Mouse (Mus musculus) forebrain, embryonic 15.5 days (tissue): ENCODE measurements around the gene Dact2. TPM values are rescaled to one million over a fixed set of nuclear protein-coding genes. Genes with fewer than 3 reads are reported as not detected.
A peak's percentile ranks its signal among the peaks of the same experiment; 100 is the strongest.

ENCODE experiments used
- ATAC-seq: fragments of 200-750 bp; cut with Nextera tagmentation; replicated peaks from 2 replicates; pipeline ENCODE4 v1.8.0; 2017; ENCODE audit warnings: mild to moderate bottlenecking, moderate TSS enrichment, moderate library complexity
- H3K27ac ChIP-seq: fragments of 300-500 bp; sonication (generic); replicated peaks from 2 replicates; pipeline ENCODE4 v1.5.1; 2015; ENCODE audit warnings: mild to moderate bottlenecking, inconsistent platforms
- H3K27me3 ChIP-seq: fragments of 300-500 bp; sonication (generic); 2 replicates; pipeline ENCODE4 v1.6.1; 2015; ENCODE audit warnings: inconsistent platforms
- H3K36me3 ChIP-seq: fragments of 300-500 bp; sonication (generic); 2 replicates; pipeline ENCODE4 v1.6.1; 2015; ENCODE audit warnings: mild to moderate bottlenecking, inconsistent platforms
- H3K4me1 ChIP-seq: fragments of 300-500 bp; sonication (generic); 2 replicates; pipeline ENCODE4 v1.6.1; 2015; ENCODE audit warnings: inconsistent platforms
- H3K4me2 ChIP-seq: fragments of 300-500 bp; sonication (generic); replicated peaks from 2 replicates; pipeline ENCODE4 v1.6.1; 2015; ENCODE audit warnings: mild to moderate bottlenecking, inconsistent platforms
- H3K4me3 ChIP-seq: fragments of 300-500 bp; sonication (generic); 2 replicates; pipeline ENCODE4 v1.5.1; 2015; ENCODE audit warnings: mild to moderate bottlenecking, inconsistent platforms
- H3K9ac ChIP-seq: fragments of 300-500 bp; sonication (generic); replicated peaks from 2 replicates; pipeline ENCODE4 v1.6.1; 2015; ENCODE audit warnings: mild to moderate bottlenecking, inconsistent platforms
- H3K9me3 ChIP-seq: fragments of 300-500 bp; sonication (generic); 2 replicates; pipeline ENCODE4 v1.6.1; 2016; ENCODE audit warnings: inconsistent platforms
- WGBS: fragments of 180-500 bp; shearing (Covaris S2); methylation state at CpG from one replicate; pipeline ENCODE4 v1.1.7; 2015; ENCODE audit warnings: mixed read lengths; 5-methylcytosine and 5-hydroxymethylcytosine counted together
- polyA plus RNA-seq: library from polyadenylated mRNA; unstranded; fragments of >200 nt; fragmentation: Nextera tagmentation; extraction: Ambion mirVana; gene quantifications from 2 replicates; pipeline ENCODE4 v1.2.1, GENCODE M21; 2015

The Dact2 gene
- polyA plus RNA-seq, result 0.57 and 1.1 TPM in 2 replicates

DNA sequence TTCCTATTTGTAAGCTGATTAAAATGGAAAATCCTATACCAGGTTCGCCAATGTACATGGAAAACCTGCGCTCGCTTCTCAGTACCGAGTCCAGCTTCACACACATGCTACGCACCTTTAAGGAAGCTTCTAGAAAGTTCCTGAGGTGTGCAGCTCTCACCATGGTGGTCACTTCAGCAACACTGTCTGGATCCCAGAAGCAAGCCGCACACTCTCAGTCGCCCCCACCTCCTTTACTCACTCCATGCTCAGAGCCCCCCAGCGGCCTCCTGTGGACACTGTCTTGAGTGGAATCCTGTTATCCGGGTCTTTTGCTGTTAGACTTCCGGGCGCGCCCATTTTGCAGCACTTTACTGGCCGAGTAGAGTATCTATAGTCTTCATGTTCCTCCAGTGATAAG lies at the start of gene Dact2:
Gene Dact2 (minus strand): TSS at position 244 of the 400 bp plus-strand sequence.
- Histone ChIP-seq H3K36me3 (no peaks in the 10 kb centered on the region), H3K27me3 (peaks cover 36% of the 10 kb centered on the region), H3K9ac (peak within 1 kb of the TSS; percentile 52), H3K27ac (no peak within 1 kb of the TSS), H3K4me2 (peak within 1 kb of the TSS; percentile 92), H3K4me3 (peak within 1 kb of the TSS; percentile 53), H3K4me1 (peaks cover 32% of the 10 kb centered on the region), H3K9me3 (no peaks in the 10 kb centered on the region)
- 45% methylated on average over 13 of the region's 13 CpGs for WGBS
- ATAC-seq, result peak; percentile 33; the same call in 1 of the 2 replicates

DNA sequence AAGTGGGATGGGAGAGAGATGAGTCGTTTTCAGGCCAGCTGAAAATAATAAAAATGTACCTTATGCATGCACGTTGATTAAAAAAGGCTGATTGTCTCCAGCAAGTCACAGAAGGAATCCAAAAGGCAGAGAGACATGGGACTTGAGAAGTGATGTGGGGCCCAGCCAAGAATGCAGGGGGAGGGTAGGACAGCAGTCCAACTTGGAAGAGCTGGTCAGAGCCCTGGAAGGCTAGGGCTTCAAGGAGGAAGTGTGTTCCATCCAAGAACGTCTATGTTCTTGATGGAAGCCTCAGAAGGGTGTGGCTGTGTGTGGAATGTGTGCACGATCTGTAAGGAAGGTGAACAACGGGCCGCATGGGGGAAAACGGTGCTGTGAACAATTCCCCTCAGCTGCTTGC lies 48.4 kb upstream of the Dact2 start:
- H3K36me3 ChIP-seq, result no peaks in the 10 kb centered on the region
- no peak overlapping the region for H3K27ac ChIP-seq
- H3K9me3 ChIP-seq, result no peaks in the 10 kb centered on the region
- H3K4me1 ChIP-seq, result no peaks in the 10 kb centered on the region
- whole genome bisulfite sequencing, result 76% methylated on average over 7 of the region's 7 CpGs
- H3K27me3 ChIP-seq, result no peaks in the 10 kb centered on the region
- no peak overlapping the region for H3K9ac ChIP-seq
- no peak for ATAC-seq
- H3K4me2 ChIP-seq, result no peak overlapping the region
- H3K4me3 ChIP-seq, result no peak overlapping the region

DNA sequence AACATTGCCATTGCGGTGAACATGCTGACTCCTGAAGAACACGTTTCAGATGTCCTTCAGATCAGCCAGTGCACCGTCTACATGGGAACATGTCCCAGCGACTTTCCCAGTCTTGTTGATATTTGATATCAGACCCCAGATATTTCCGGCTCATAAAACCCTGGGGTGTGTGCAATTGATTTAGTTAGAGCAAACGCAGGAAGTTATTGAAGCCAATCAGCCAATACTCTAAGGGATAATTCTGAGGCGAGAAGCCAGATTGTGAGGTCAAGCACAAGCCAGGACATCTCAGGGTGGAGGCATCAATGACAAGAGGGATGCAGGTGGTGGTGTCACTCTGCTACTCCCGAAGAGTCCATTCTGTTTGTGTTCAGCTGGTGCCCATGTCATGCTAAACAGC lies 46.3 kb upstream of the Dact2 start:
- H3K9ac ChIP-seq, result no peak overlapping the region
- no peak overlapping the region for H3K4me3 ChIP-seq
- ATAC-seq, result no peak
- H3K4me1 ChIP-seq, result no peaks in the 10 kb centered on the region
- no peak overlapping the region for H3K27ac ChIP-seq
- H3K27me3 ChIP-seq, result no peaks in the 10 kb centered on the region
- WGBS, result 87% methylated on average over 8 of the region's 8 CpGs
- H3K9me3 ChIP-seq, result no peaks in the 10 kb centered on the region
- no peaks in the 10 kb centered on the region for H3K36me3 ChIP-seq
- H3K4me2 ChIP-seq, result no peak overlapping the region

GRCm38 (mm10) chr17:14249595-14249994 lies 45.5 kb upstream of the Dact2 start:
- no peak for ATAC-seq
- no peak overlapping the region for H3K9ac ChIP-seq
- no peaks in the 10 kb centered on the region for H3K36me3 ChIP-seq
- no peaks in the 10 kb centered on the region for H3K9me3 ChIP-seq
- 74% methylated on average over 4 of the region's 4 CpGs for WGBS
- no peaks in the 10 kb centered on the region for H3K4me1 ChIP-seq
- no peak overlapping the region for H3K4me3 ChIP-seq
- no peak overlapping the region for H3K27ac ChIP-seq
- H3K4me2 ChIP-seq, result no peak overlapping the region
- H3K27me3 ChIP-seq, result no peaks in the 10 kb centered on the region

DNA sequence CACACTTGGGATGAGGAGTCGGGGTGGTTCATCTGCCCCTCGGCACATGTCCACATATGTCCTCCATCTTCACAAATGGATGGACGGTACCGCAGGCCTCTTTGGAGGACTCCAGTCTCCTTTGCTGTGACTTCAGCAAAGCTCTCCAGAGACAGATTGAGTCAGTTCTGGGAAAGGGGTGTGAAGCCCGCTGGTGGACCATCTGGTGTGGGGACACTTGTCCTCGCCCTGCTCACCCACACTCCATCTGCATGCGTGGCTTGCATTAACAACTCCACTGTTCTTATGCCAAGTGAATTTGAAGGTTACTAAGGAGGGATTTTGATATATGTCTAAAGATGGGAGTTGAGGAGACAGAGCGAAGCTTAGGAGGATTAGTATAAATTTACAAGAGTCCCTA lies 43.8 kb upstream of the Dact2 start:
- no peaks in the 10 kb centered on the region for H3K9me3 ChIP-seq
- ATAC-seq, result no peak
- H3K36me3 ChIP-seq, result no peaks in the 10 kb centered on the region
- WGBS, result 76% methylated on average over 8 of the region's 8 CpGs
- H3K27me3 ChIP-seq, result no peaks in the 10 kb centered on the region
- no peak overlapping the region for H3K27ac ChIP-seq
- H3K9ac ChIP-seq, result no peak overlapping the region
- no peak overlapping the region for H3K4me2 ChIP-seq
- no peak overlapping the region for H3K4me3 ChIP-seq
- H3K4me1 ChIP-seq, result no peaks in the 10 kb centered on the region

- Histone ChIP-seq H3K9me3 (no peaks in the 10 kb centered on the region), H3K4me2 (no peak overlapping the region), H3K27ac (no peak overlapping the region), H3K9ac (no peak overlapping the region), H3K4me3 (no peak overlapping the region), H3K27me3 (no peaks in the 10 kb centered on the region), H3K36me3 (no peaks in the 10 kb centered on the region), H3K4me1 (no peaks in the 10 kb centered on the region)
- 85% methylated on average over 2 of the region's 2 CpGs for WGBS
- no peak for ATAC-seq
These were observed 42.2 kb upstream of the Dact2 start for GRCm38 (mm10) chr17:14246266-14246665.

DNA sequence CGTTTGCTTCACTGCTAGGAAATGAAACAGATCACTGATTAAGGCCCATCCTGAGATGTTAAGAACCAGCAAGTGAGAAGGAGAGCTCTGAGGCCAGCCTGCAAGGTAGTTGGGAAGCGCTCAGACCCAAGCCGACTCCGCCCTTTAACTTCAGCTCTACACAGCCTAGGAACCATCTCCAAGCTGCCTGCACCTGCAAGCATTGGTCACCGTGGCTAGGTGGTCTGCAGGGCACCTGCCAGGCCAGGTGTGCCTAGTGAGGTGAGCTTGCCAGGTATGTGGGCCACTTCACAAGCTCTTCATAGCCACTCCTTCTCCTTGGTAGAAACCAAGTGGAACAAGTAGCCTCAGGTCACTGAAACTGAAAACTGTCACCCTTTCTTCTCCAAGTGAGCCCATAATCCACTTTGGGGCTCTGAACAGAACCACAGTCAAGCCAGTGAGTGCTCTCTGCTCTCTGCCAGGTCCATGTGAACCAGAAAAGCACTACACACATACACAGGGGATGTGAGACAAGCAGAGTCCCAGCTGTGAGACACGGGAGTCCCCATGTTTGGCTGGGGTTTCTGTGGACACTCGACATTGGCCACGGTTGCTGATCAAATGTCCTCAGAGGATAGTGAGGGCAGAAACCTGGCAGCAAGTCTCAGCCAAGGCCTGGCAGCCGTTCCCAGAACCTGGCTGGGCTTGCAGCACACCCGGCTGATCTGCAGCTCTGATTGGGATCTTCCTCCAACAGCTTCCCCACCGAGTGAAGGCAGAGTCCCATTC lies 40.3 kb upstream of the Dact2 start:
- H3K36me3 ChIP-seq, result no peaks in the 10 kb centered on the region
- ATAC-seq, result no peak
- H3K9ac ChIP-seq, result no peak overlapping the region
- no peaks in the 10 kb centered on the region for H3K9me3 ChIP-seq
- no peaks in the 10 kb centered on the region for H3K27me3 ChIP-seq
- WGBS, result 69% methylated on average over 11 of the region's 11 CpGs
- no peak overlapping the region for H3K4me3 ChIP-seq
- H3K4me2 ChIP-seq, result no peak overlapping the region
- no peak overlapping the region for H3K27ac ChIP-seq
- H3K4me1 ChIP-seq, result no peaks in the 10 kb centered on the region

GRCm38 (mm10) chr17:14242634-14243033 lies 38.5 kb upstream of the Dact2 start:
- Histone ChIP-seq H3K4me2 (no peak overlapping the region), H3K36me3 (no peaks in the 10 kb centered on the region), H3K4me1 (no peaks in the 10 kb centered on the region), H3K4me3 (no peak overlapping the region), H3K27ac (no peak overlapping the region), H3K9ac (no peak overlapping the region), H3K27me3 (no peaks in the 10 kb centered on the region), H3K9me3 (no peaks in the 10 kb centered on the region)
- WGBS, result 90% methylated on average over 8 of the region's 8 CpGs
- no peak for ATAC-seq

GRCm38 (mm10) chr17:14239960-14240359 lies 35.9 kb upstream of the Dact2 start:
- Histone ChIP-seq H3K4me3 (no peak overlapping the region), H3K36me3 (no peaks in the 10 kb centered on the region), H3K4me1 (no peaks in the 10 kb centered on the region), H3K9me3 (no peaks in the 10 kb centered on the region), H3K4me2 (no peak overlapping the region), H3K27me3 (no peaks in the 10 kb centered on the region), H3K9ac (no peak overlapping the region), H3K27ac (no peak overlapping the region)
- ATAC-seq, result no peak
- 87% methylated on average over 10 of the region's 10 CpGs for WGBS

- Histone ChIP-seq H3K4me1 (no peaks in the 10 kb centered on the region), H3K27ac (no peak overlapping the region), H3K4me3 (no peak overlapping the region), H3K36me3 (no peaks in the 10 kb centered on the region), H3K4me2 (no peak overlapping the region), H3K9me3 (no peaks in the 10 kb centered on the region), H3K27me3 (no peaks in the 10 kb centered on the region), H3K9ac (no peak overlapping the region)
- no peak for ATAC-seq
- 82% methylated on average over 6 of the region's 6 CpGs for WGBS
These were observed 33.0 kb upstream of the Dact2 start for GRCm38 (mm10) chr17:14237134-14237533.

- 68% methylated on average over 12 of the region's 12 CpGs for WGBS
- no peaks in the 10 kb centered on the region for H3K36me3 ChIP-seq
These were observed 30.8 kb upstream of the Dact2 start for GRCm38 (mm10) chr17:14234774-14235389.

GRCm38 (mm10) chr17:14233658-14234057 lies 29.6 kb upstream of the Dact2 start:
- no peak for ATAC-seq
- no peaks in the 10 kb centered on the region for H3K27me3 ChIP-seq
- 48% methylated on average over 4 of the region's 4 CpGs for WGBS

More at GRCm38 (mm10) chr17:14234774-14235389, 30.8 kb upstream of the Dact2 start:
- Histone ChIP-seq H3K4me2 (no peak overlapping the region), H3K9me3 (no peaks in the 10 kb centered on the region), H3K4me1 (peaks cover 9% of the 10 kb centered on the region; the same call in 1 of the 2 replicates), H3K4me3 (no peak overlapping the region), H3K9ac (no peak overlapping the region), H3K27me3 (no peaks in the 10 kb centered on the region), H3K27ac (no peak overlapping the region)
- no peak for ATAC-seq

More at GRCm38 (mm10) chr17:14233658-14234057, 29.6 kb upstream of the Dact2 start:
- Histone ChIP-seq H3K4me1 (peaks cover 9% of the 10 kb centered on the region; the same call in 1 of the 2 replicates), H3K4me3 (no peak overlapping the region), H3K36me3 (no peaks in the 10 kb centered on the region), H3K9me3 (no peaks in the 10 kb centered on the region), H3K27ac (no peak overlapping the region), H3K4me2 (no peak overlapping the region), H3K9ac (no peak overlapping the region)
